Mouse (Mus musculus): Measurements from ENCODE around the gene 1700001J03Rik.
"Not testable (repeated sequence)": the region's sequence is repeated elsewhere in the genome, so short reads cannot be mapped to it uniquely, and the experiment has no call there.

Gene 1700001J03Rik

DNA sequence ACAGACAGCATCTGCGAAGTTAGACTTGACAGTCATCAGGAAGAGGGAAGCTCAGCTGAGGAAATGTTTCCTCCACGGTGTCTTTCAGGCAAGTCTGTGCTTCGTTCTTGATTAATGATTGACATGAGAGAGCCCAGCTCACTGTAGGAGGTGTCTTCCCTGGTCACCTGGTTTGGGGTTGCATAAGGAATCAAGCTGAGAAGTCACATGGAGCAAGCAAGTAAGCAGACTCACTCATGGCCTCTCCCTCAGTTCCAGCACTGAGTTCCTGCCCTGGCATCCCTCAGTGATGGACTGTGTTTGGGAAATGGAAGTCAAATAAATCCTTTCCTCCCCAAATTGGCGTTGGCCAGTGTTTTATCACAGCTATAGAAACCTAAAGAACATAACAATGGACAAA lies 5.0 kb upstream of the 1700001J03Rik start:
- in situ Hi-C loops (cut with MboI, MseI) = no loop called here

DNA sequence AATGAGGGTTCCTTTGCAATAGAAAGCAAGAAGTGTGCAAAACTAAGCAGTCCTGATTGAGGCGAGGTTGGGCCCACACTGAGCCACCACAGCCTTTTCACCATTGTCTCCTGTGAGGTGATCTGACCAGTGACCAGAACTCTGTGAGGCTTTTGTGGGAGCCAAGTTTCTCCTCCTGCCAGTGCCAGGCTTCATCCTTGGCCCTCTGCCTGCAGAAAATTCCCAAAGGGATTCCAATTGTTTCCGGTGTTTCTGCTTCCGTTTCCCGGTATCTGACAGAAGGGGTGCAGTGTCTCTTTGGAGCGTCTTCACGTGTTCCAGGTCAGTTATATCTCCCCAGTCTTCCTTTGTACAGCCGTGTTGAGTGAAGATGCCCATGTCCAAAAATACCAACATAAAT lies 3.6 kb upstream of the 1700001J03Rik start:
- in situ Hi-C loops (cut with MboI, MseI) = loop anchor here (5.0 kb wide), 1 partner anchor 114 kb away; no protein-coding TSS in a partner anchor

DNA sequence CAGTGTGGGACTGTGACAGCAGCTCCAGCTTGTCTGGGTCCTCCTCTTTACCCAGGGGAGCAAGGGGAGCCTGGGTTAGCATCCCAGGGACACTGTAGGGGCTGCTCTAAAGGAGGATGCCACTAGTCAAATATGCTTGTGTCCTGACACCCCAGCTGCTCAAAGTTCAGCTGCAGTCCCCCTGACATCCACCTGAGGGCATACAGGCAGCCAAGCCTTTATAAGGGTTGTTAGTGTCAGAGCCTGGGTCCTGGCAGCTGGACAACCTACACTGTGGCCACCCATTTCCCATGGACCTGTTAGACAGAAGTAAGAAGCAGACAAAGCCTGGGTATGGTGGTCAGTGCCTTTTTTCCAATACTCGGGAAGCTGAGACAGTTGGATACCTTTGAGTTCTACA lies 3.0 kb upstream of the 1700001J03Rik start:
- in situ Hi-C loops (cut with MboI, MseI) = loop anchor here (5.0 kb wide), 1 partner anchor 114 kb away; no protein-coding TSS in a partner anchor

- in situ Hi-C loops (cut with MboI, MseI) = loop anchor here (5.0 kb wide), 1 partner anchor 115 kb away; no protein-coding TSS in a partner anchor
These were observed 2.3 kb upstream of the 1700001J03Rik start for GRCm38 (mm10) chr5:146187441-146187840.

DNA sequence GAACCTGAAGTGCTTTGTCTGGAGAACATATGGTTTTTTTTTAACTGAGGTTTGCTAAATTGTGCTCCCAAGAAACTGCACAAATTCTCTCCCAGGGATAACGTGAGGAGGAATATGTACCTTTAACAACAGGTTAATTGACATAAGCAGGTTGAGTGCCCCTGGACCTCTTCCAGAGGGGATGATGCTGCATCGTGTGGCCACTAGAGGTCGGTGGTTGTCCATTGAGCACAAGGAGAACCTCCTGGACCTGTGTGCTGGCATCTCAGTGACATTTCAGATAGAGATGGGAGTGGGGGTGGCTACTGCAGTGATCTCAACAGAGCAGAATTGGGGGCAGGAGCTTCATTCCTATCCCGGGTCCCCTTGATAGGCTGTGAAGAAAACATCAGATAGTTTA lies 12.4 kb downstream of the 1700001J03Rik start:
- in situ Hi-C loops (cut with MboI, MseI) = not testable (repeated sequence)

- in situ Hi-C loops (cut with MboI, MseI) = not testable (repeated sequence)
These were observed 14.5 kb downstream of the 1700001J03Rik start, which contains the start of gene Gm6309 for GRCm38 (mm10) chr5:146170621-146171020. Gene Gm6309, minus strand, starts transcription at chr5:146170721.

DNA sequence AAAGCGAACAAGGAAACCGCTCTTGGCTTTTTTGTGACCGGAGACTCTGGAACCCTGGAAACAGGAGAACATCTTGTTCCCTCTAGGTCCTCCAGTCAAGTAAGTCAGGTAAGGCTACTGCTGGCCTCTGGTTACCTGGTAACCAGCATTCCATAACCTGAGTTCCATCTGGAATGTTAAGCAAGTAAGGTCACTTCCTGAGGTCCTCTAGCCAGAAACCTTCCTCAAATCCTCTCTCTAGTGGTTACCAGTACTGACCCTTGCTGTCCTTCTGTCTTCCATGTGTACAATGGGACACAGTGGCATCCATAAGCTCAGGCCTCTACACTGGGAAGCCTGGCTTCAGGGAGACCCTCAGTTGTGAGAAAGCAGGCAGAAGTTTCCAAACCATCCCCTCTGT lies 24.7 kb downstream of the 1700001J03Rik start, which contains the start of gene Gm5565:
Gm5565 (minus strand) TSS at position 101 of the 400 bp plus-strand sequence.
- in situ Hi-C loops (cut with MboI, MseI) = loop anchor here (5.0 kb wide), 1 partner anchor 322 kb away; the partner anchor contains the start of gene Gm6408

GRCm38 (mm10) chr5:146158326-146158725 lies 26.8 kb downstream of the 1700001J03Rik start:
- in situ Hi-C loops (cut with MboI, MseI) = not testable (repeated sequence)

DNA sequence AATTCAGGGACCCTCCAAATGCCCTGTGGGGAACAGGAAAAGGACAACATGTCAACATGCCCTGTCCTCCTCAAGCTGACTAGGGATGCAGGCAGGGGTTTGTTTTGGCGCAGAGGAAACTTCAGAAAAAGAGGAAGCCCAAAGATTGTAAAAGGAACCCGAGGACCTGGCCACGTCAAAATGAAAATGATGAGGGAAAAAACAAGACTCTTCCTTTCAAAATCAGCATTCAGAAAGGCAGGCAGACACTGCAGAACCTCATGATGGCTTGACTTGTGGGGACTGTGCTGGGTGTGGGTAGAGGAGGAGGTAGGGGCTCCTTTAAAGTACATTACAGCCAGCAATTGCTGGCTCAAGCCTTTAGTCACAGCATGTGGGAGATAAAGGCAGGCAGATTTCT lies 34.6 kb downstream of the 1700001J03Rik start:
- in situ Hi-C loops (cut with MboI, MseI) = no loop called here

- in situ Hi-C loops (cut with MboI, MseI) = no loop called here
These were observed 37.2 kb downstream of the 1700001J03Rik start for GRCm38 (mm10) chr5:146147903-146148302.

Measured in T-helper 1 cell (primary cell).